Mouse (Mus musculus) bone marrow macrophage, adult 2 months (primary cell): Measurements from ENCODE around the gene 2410015M20Rik. TPM values are rescaled to one million over a fixed set of nuclear protein-coding genes. Genes with fewer than 3 reads are reported as not detected.
"Not testable (repeated sequence)": the region's sequence is repeated elsewhere in the genome, so short reads cannot be mapped to it uniquely, and the experiment has no call there.

Experiments
- H3K27ac ChIP-seq: 2 replicates; pipeline ENCODE4 v1.5.1; 2012; ENCODE audit warnings: low read depth, low read length; ENCODE audit not compliant: insufficient read depth
- H3K4me1 ChIP-seq: 2 replicates; pipeline ENCODE4 v1.6.1; 2012; ENCODE audit warnings: low read length; ENCODE audit not compliant: control insufficient read depth, insufficient read depth
- H3K4me3 ChIP-seq: 2 replicates; pipeline ENCODE4 v1.5.1; 2012; ENCODE audit warnings: mild to moderate bottlenecking, low read length, moderate library complexity; ENCODE audit not compliant: insufficient read depth
- CTCF ChIP-seq: IDR thresholded peaks from 2 replicates; pipeline ENCODE4 v1.5.1; 2012; ENCODE audit warnings: low read depth, mild to moderate bottlenecking, low read length, moderate library complexity
- POLR2A ChIP-seq: IDR thresholded peaks from 2 replicates; pipeline ENCODE4 v1.6.1; 2012; ENCODE audit warnings: mild to moderate bottlenecking, low read depth, low read length, borderline replicate concordance
- polyA plus RNA-seq: library from polyadenylated mRNA; stranded (reverse); fragments of >200 nt; gene quantifications from 2 replicates; pipeline ENCODE4 v1.2.4, GENCODE M21; 2012; ENCODE audit not compliant: missing spikeins, insufficient read depth, insufficient read length

Gene 2410015M20Rik
- polyA plus RNA-seq, 1 experiment, result 80.8 TPM

- TF ChIP-seq POLR2A (no peak), CTCF (peak; percentile 66)
- Histone ChIP-seq H3K27ac (peak within 1 kb of the TSS; percentile 76), H3K4me3 (peak within 1 kb of the TSS; percentile 93), H3K4me1 (peaks cover 24% of the 10 kb centered on the region)
Measured at GRCm38 (mm10) chr17:56613236-56613844, 3.8 kb upstream of the 2410015M20Rik start, which contains the start of gene Rpl36. Gene Rpl36 (plus strand): TSS chr17:56613416.

- H3K4me3 ChIP-seq, H3K27ac ChIP-seq: not testable (repeated sequence)
- H3K4me1 ChIP-seq, result peaks cover 24% of the 10 kb centered on the region
Measured at GRCm38 (mm10) chr17:56612565-56612939, 3.0 kb upstream of the 2410015M20Rik start.

- Histone ChIP-seq H3K4me1 (peaks cover 24% of the 10 kb centered on the region), H3K4me3 (peak overlapping the region; percentile 38; the same call in 1 of the 2 replicates), H3K27ac (peak overlapping the region; percentile 71)
- TF ChIP-seq POLR2A, result no peak
- TF ChIP-seq CTCF, result no peak
Measured at GRCm38 (mm10) chr17:56611861-56612564, 2.4 kb upstream of the 2410015M20Rik start.

GRCm38 (mm10) chr17:56611323-56611722 is 1.8 kb upstream of the 2410015M20Rik start:
- TF ChIP-seq CTCF, result no peak
- TF ChIP-seq POLR2A, result no peak
- peak overlapping the region; percentile 71 for H3K27ac ChIP-seq
- H3K4me1 ChIP-seq, result peaks cover 24% of the 10 kb centered on the region
- H3K4me3 ChIP-seq, result no peak overlapping the region

GRCm38 (mm10) chr17:56608699-56609098 is 872 bp downstream of the 2410015M20Rik start:
- TF ChIP-seq CTCF (no peak), POLR2A (no peak)
- Histone ChIP-seq H3K27ac (no peak overlapping the region; the same call in 1 of the 2 replicates), H3K4me3 (peak overlapping the region; percentile 76), H3K4me1 (peaks cover 19% of the 10 kb centered on the region)

GRCm38 (mm10) chr17:56607521-56608062 is 2.0 kb downstream of the 2410015M20Rik start:
- Histone ChIP-seq H3K27ac (no peak overlapping the region), H3K4me1 (peaks cover 19% of the 10 kb centered on the region), H3K4me3 (no peak overlapping the region)
- TF ChIP-seq POLR2A (no peak), CTCF (no peak)

GRCm38 (mm10) chr17:56605431-56605830 is 4.1 kb downstream of the 2410015M20Rik start:
- no peak overlapping the region for H3K27ac ChIP-seq
- H3K4me3 ChIP-seq, result no peak overlapping the region
- TF ChIP-seq POLR2A, result no peak
- no peak for TF ChIP-seq CTCF
- peaks cover 2% of the 10 kb centered on the region for H3K4me1 ChIP-seq

- Histone ChIP-seq H3K4me3 (no peak overlapping the region), H3K4me1 (no peaks in the 10 kb centered on the region; the same call in 1 of the 2 replicates), H3K27ac (no peak overlapping the region)
- TF ChIP-seq POLR2A (no peak), CTCF (no peak)
Measured at GRCm38 (mm10) chr17:56604422-56604821, 5.1 kb downstream of the 2410015M20Rik start.

- H3K4me1 ChIP-seq, result no peaks in the 10 kb centered on the region; the same call in 1 of the 2 replicates
- TF ChIP-seq POLR2A, result no peak
- TF ChIP-seq CTCF, result no peak
- H3K27ac ChIP-seq, result no peak overlapping the region
- no peak overlapping the region for H3K4me3 ChIP-seq
Measured at GRCm38 (mm10) chr17:56604070-56604380, 5.5 kb downstream of the 2410015M20Rik start.
